Mouse (Mus musculus) lung, embryonic 14.5 days (tissue): Measurements from ENCODE around the gene Pogz. TPM values are rescaled to one million over a fixed set of nuclear protein-coding genes. Genes with fewer than 3 reads are reported as not detected.
A peak's percentile ranks its signal among the peaks of the same experiment; 100 is the strongest.
"Not testable (repeated sequence)": the region's sequence is repeated elsewhere in the genome, so short reads cannot be mapped to it uniquely, and the experiment has no call there.

Source experiments
- ATAC-seq: fragments of 200-750 bp; cut with Nextera tagmentation; 2 replicates; pipeline ENCODE4 v1.8.0; 2017; ENCODE audit warnings: mild to moderate bottlenecking, moderate TSS enrichment, moderate library complexity; ENCODE audit not compliant: insufficient read depth
- DNase-seq: peaks from one replicate; pipeline ENCODE4 v3.0.0-alpha.2; 2015
- H3K27ac ChIP-seq: fragments of 300-500 bp; sonication (generic); 2 replicates; pipeline ENCODE4 v1.5.1; 2014; ENCODE audit warnings: low read depth, mild to moderate bottlenecking, moderate library complexity
- H3K27me3 ChIP-seq: fragments of 300-500 bp; sonication (generic); 2 replicates; pipeline ENCODE4 v1.6.1; 2014; ENCODE audit warnings: low read length, control low read depth; ENCODE audit not compliant: insufficient read depth
- H3K36me3 ChIP-seq: fragments of 300-500 bp; sonication (generic); 2 replicates; pipeline ENCODE4 v1.6.1; 2014; ENCODE audit warnings: control low read depth; ENCODE audit not compliant: insufficient read depth
- H3K4me1 ChIP-seq: fragments of 300-500 bp; sonication (generic); 2 replicates; pipeline ENCODE4 v1.6.1; 2014; ENCODE audit warnings: antibody characterized with exemption, control low read depth; ENCODE audit not compliant: insufficient read depth
- H3K4me2 ChIP-seq: fragments of 300-500 bp; sonication (generic); 2 replicates; pipeline ENCODE4 v1.6.1; 2014; ENCODE audit warnings: mild to moderate bottlenecking
- H3K4me3 ChIP-seq: fragments of 300-500 bp; sonication (generic); 2 replicates; pipeline ENCODE4 v1.5.1; 2014; ENCODE audit warnings: low read depth, low read length
- H3K9ac ChIP-seq: fragments of 300-500 bp; sonication (generic); 2 replicates; pipeline ENCODE4 v1.6.1; 2014
- H3K9me3 ChIP-seq: fragments of 300-500 bp; sonication (generic); 2 replicates; pipeline ENCODE4 v1.6.1; 2016; ENCODE audit warnings: low read depth, low read length, control low read depth
- CTCF ChIP-seq: IDR thresholded peaks from 2 replicates; pipeline ENCODE4 v1.5.1; 2016; ENCODE audit warnings: antibody characterized with exemption, low read depth
- WGBS: fragments of 180-500 bp; shearing (Covaris S2); extraction: QIAGEN DNeasy Blood & Tissue Kit; methylation state at CpG from one replicate; pipeline ENCODE4 v1.1.7; 2014; 5-methylcytosine and 5-hydroxymethylcytosine counted together
- polyA plus RNA-seq: library from polyadenylated mRNA; unstranded; fragments of >200 nt; fragmentation: Nextera tagmentation; extraction: Ambion mirVana; gene quantifications from 2 replicates; pipeline ENCODE4 v1.2.1, GENCODE M21; 2014

Gene Pogz
- polyA plus RNA-seq, 1 experiment from 2014 or later = 22.1 TPM

- H3K9ac ChIP-seq = peak within 1 kb of the TSS; percentile 86
- no peaks in the 10 kb centered on the region for H3K27me3 ChIP-seq
- under 1% methylated on average over 61 of the region's 61 CpGs for WGBS
- peaks cover 43% of the 10 kb centered on the region for H3K36me3 ChIP-seq
- peak within 1 kb of the TSS; percentile 65 for H3K4me2 ChIP-seq
- peak; percentile 95 for DNase-seq
- H3K4me1 ChIP-seq = peaks cover 7% of the 10 kb centered on the region; the same call in 1 of the 2 replicates
- peak within 1 kb of the TSS; percentile 85 for H3K4me3 ChIP-seq
- peak; percentile 88 for ATAC-seq
- H3K27ac ChIP-seq = peak within 1 kb of the TSS; percentile 55; the same call in 1 of the 2 replicates
- no peak for TF ChIP-seq CTCF
- H3K9me3 ChIP-seq = no peaks in the 10 kb centered on the region
Observed at GRCm38 (mm10) chr3:94886316-94887224, 49.2 kb downstream of the Pogz start, which contains the start of gene Psmb4. Psmb4 (minus strand) TSS chr3:94886961.

DNA sequence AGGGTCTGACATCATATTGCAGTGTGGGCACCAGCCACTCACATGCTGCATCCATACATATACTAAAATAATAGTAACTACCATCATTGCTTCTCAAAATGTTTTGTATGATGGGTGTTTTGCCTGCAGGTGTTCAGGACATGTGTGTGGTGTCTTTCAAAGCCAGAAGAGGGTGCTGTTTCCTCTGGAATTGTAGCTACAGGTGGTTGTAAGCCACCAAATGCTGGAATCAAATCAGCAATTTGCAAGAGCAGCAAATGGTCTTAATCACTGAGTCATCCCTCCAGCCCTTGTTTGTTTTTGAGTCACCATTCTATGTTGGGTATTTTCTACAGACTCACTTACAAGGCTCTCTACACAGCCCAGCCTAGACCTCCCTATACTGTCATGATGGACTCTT is 51.2 kb downstream of the Pogz start:
- TF ChIP-seq CTCF = peak; percentile 61
- H3K9me3 ChIP-seq = no peaks in the 10 kb centered on the region
- DNase-seq = peak; percentile 65
- peaks cover 7% of the 10 kb centered on the region; the same call in 1 of the 2 replicates for H3K4me1 ChIP-seq
- no peak overlapping the region for H3K27ac ChIP-seq
- no peak overlapping the region for H3K4me2 ChIP-seq
- H3K27me3 ChIP-seq = no peaks in the 10 kb centered on the region
- peaks cover 23% of the 10 kb centered on the region for H3K36me3 ChIP-seq
- no peak overlapping the region for H3K9ac ChIP-seq
- H3K4me3 ChIP-seq = no peak overlapping the region
- ATAC-seq = no peak

GRCm38 (mm10) chr3:94894076-94894475 is 56.7 kb downstream of the Pogz start:
- H3K4me1 ChIP-seq = no peaks in the 10 kb centered on the region
- H3K27ac ChIP-seq = no peak overlapping the region
- no peak for TF ChIP-seq CTCF
- H3K9ac ChIP-seq = no peak overlapping the region
- no peak for DNase-seq
- H3K27me3 ChIP-seq = no peaks in the 10 kb centered on the region
- ATAC-seq = no peak
- WGBS = 60% methylated on average over 3 of the region's 3 CpGs
- H3K9me3 ChIP-seq = no peaks in the 10 kb centered on the region
- no peak overlapping the region for H3K4me3 ChIP-seq
- H3K36me3 ChIP-seq = no peaks in the 10 kb centered on the region
- no peak overlapping the region for H3K4me2 ChIP-seq

- Histone ChIP-seq H3K4me3 (no peak overlapping the region), H3K27me3 (no peaks in the 10 kb centered on the region), H3K4me1 (no peaks in the 10 kb centered on the region), H3K27ac (no peak overlapping the region), H3K36me3 (no peaks in the 10 kb centered on the region), H3K9ac (no peak overlapping the region), H3K9me3 (no peaks in the 10 kb centered on the region), H3K4me2 (no peak overlapping the region)
- ATAC-seq = no peak
- DNase-seq = peak; percentile 91
- WGBS = 15% methylated on average over 7 of the region's 7 CpGs
- peak; percentile 77 for TF ChIP-seq CTCF
Observed at GRCm38 (mm10) chr3:94902747-94903146, 65.4 kb downstream of the Pogz start.

GRCm38 (mm10) chr3:94904759-94905158 is 67.4 kb downstream of the Pogz start:
- H3K9me3 ChIP-seq, ATAC-seq, DNase-seq, H3K4me1 ChIP-seq, H3K4me2 ChIP-seq, H3K9ac ChIP-seq, H3K27ac ChIP-seq, H3K27me3 ChIP-seq, H3K36me3 ChIP-seq, H3K4me3 ChIP-seq: not testable (repeated sequence)
- WGBS = 49% methylated on average over 3 of the region's 3 CpGs
- peak; percentile 19; the same call in 1 of the 2 replicates for TF ChIP-seq CTCF

GRCm38 (mm10) chr3:94906482-94906881 is 69.1 kb downstream of the Pogz start:
- 54% methylated on average over 1 of the region's 1 CpGs for WGBS
- H3K9me3 ChIP-seq = no peaks in the 10 kb centered on the region
- H3K27me3 ChIP-seq = no peaks in the 10 kb centered on the region
- no peaks in the 10 kb centered on the region for H3K4me1 ChIP-seq
- H3K4me2 ChIP-seq = no peak overlapping the region
- no peak for TF ChIP-seq CTCF
- no peak overlapping the region for H3K27ac ChIP-seq
- H3K4me3 ChIP-seq = no peak overlapping the region
- DNase-seq (no peak), ATAC-seq (no peak)
- no peak overlapping the region for H3K9ac ChIP-seq
- H3K36me3 ChIP-seq = no peaks in the 10 kb centered on the region

GRCm38 (mm10) chr3:94911050-94911693 is 73.8 kb downstream of the Pogz start:
- 52% methylated on average over 2 of the region's 2 CpGs for WGBS
- Histone ChIP-seq H3K4me3 (no peak overlapping the region), H3K9me3 (no peaks in the 10 kb centered on the region), H3K36me3 (no peaks in the 10 kb centered on the region), H3K4me1 (no peaks in the 10 kb centered on the region; the same call in 1 of the 2 replicates), H3K4me2 (no peak overlapping the region), H3K9ac (no peak overlapping the region), H3K27me3 (no peaks in the 10 kb centered on the region), H3K27ac (peak overlapping the region; percentile 58; the same call in 1 of the 2 replicates)
- no peak for DNase-seq
- ATAC-seq = no peak
- TF ChIP-seq CTCF = no peak
